Mouse (Mus musculus) embryonic facial prominence, embryonic 15.5 days (tissue): ENCODE results near the gene Gna15. TPM values are rescaled to one million over a fixed set of nuclear protein-coding genes. Genes with fewer than 3 reads are reported as not detected.

Experiments used
- ATAC-seq: fragments of 200-750 bp; cut with Nextera tagmentation; 2 replicates; pipeline ENCODE4 v1.8.0; 2017; ENCODE audit warnings: low read depth, moderate TSS enrichment; ENCODE audit not compliant: insufficient number of reproducible peaks, low FRiP score, low TSS enrichment
- H3K27ac ChIP-seq: fragments of 300-500 bp; sonication (generic); replicated peaks from 2 replicates; pipeline ENCODE4 v1.5.1; 2015; ENCODE audit warnings: mild to moderate bottlenecking, inconsistent platforms
- H3K27me3 ChIP-seq: fragments of 300-500 bp; sonication (generic); 2 replicates; pipeline ENCODE4 v1.6.1; 2015; ENCODE audit warnings: inconsistent platforms
- H3K36me3 ChIP-seq: fragments of 300-500 bp; sonication (generic); 2 replicates; pipeline ENCODE4 v1.6.1; 2015; ENCODE audit warnings: mild to moderate bottlenecking, inconsistent platforms
- H3K4me1 ChIP-seq: fragments of 300-500 bp; sonication (generic); 2 replicates; pipeline ENCODE4 v1.6.1; 2015; ENCODE audit warnings: inconsistent platforms
- H3K4me2 ChIP-seq: fragments of 300-500 bp; sonication (generic); replicated peaks from 2 replicates; pipeline ENCODE4 v1.6.1; 2015; ENCODE audit warnings: mild to moderate bottlenecking, inconsistent platforms
- H3K4me3 ChIP-seq: fragments of 300-500 bp; sonication (generic); replicated peaks from 2 replicates; pipeline ENCODE4 v1.5.1; 2015; ENCODE audit warnings: mild to moderate bottlenecking, inconsistent platforms
- H3K9ac ChIP-seq: fragments of 300-500 bp; sonication (generic); 2 replicates; pipeline ENCODE4 v1.6.1; 2015; ENCODE audit warnings: inconsistent platforms
- H3K9me3 ChIP-seq: fragments of 300-500 bp; sonication (generic); replicated peaks from 2 replicates; pipeline ENCODE4 v1.6.1; 2016; ENCODE audit warnings: inconsistent platforms
- WGBS: fragments of 180-500 bp; shearing (Covaris S2); methylation state at CpG from one replicate; pipeline ENCODE4 v1.1.7; 2015; 5-methylcytosine and 5-hydroxymethylcytosine counted together
- polyA plus RNA-seq: library from polyadenylated mRNA; unstranded; fragments of >200 nt; fragmentation: Nextera tagmentation; extraction: Ambion mirVana; gene quantifications from 2 replicates; pipeline ENCODE4 v1.2.1, GENCODE M21; 2015

Gene Gna15
- polyA plus RNA-seq, 1 experiment from 2014 or later, result 4.9 TPM

- peaks cover 19% of the 10 kb centered on the region for H3K4me1 ChIP-seq
- no peak within 1 kb of the TSS for H3K27ac ChIP-seq
- H3K4me2 ChIP-seq, result no peak within 1 kb of the TSS
- H3K27me3 ChIP-seq, result peaks cover 4% of the 10 kb centered on the region; the same call in 1 of the 2 replicates
- H3K4me3 ChIP-seq, result no peak within 1 kb of the TSS
- H3K9ac ChIP-seq, result no peak within 1 kb of the TSS
- no peaks in the 10 kb centered on the region for H3K9me3 ChIP-seq
- no peak for ATAC-seq
- 84% methylated on average over 2 of the region's 3 CpGs for WGBS
- no peaks in the 10 kb centered on the region for H3K36me3 ChIP-seq
These were observed 24.0 kb downstream of the Gna15 start, which contains the start of gene S1pr4 for GRCm38 (mm10) chr10:81500032-81500431. Gene S1pr4 (minus strand): TSS chr10:81500132.

- Histone ChIP-seq H3K9me3 (no peaks in the 10 kb centered on the region), H3K36me3 (no peaks in the 10 kb centered on the region), H3K4me1 (peaks cover 26% of the 10 kb centered on the region), H3K4me3 (no peak overlapping the region), H3K4me2 (no peak overlapping the region), H3K9ac (no peak overlapping the region), H3K27me3 (peaks cover 4% of the 10 kb centered on the region; the same call in 1 of the 2 replicates), H3K27ac (no peak overlapping the region)
- WGBS, result 73% methylated on average over 23 of the region's 23 CpGs
- no peak for ATAC-seq
These were observed 24.6 kb downstream of the Gna15 start for GRCm38 (mm10) chr10:81499250-81499901.

GRCm38 (mm10) chr10:81498316-81499249 lies 25.4 kb downstream of the Gna15 start:
- WGBS, result 83% methylated on average over 38 of the region's 38 CpGs
- no peak for ATAC-seq
- H3K4me1 ChIP-seq, result peaks cover 31% of the 10 kb centered on the region
- no peak overlapping the region for H3K9ac ChIP-seq
- no peak overlapping the region for H3K27ac ChIP-seq
- H3K36me3 ChIP-seq, result 0 out of 2 replicates have a peak, but pooled peaks cover 4% of the 10 kb centered on the region
- H3K27me3 ChIP-seq, result peaks cover 1% of the 10 kb centered on the region; the same call in 1 of the 2 replicates
- H3K4me3 ChIP-seq, result no peak overlapping the region
- H3K4me2 ChIP-seq, result no peak overlapping the region
- no peaks in the 10 kb centered on the region for H3K9me3 ChIP-seq

GRCm38 (mm10) chr10:81497401-81498270 lies 26.4 kb downstream of the Gna15 start:
- Histone ChIP-seq H3K4me1 (peaks cover 27% of the 10 kb centered on the region), H3K4me2 (no peak overlapping the region), H3K27ac (no peak overlapping the region), H3K4me3 (no peak overlapping the region), H3K9ac (no peak overlapping the region), H3K36me3 (peaks cover 12% of the 10 kb centered on the region), H3K27me3 (no peaks in the 10 kb centered on the region), H3K9me3 (no peaks in the 10 kb centered on the region)
- 83% methylated on average over 17 of the region's 17 CpGs for WGBS
- no peak for ATAC-seq

GRCm38 (mm10) chr10:81496969-81497368 lies 27.1 kb downstream of the Gna15 start:
- no peaks in the 10 kb centered on the region for H3K27me3 ChIP-seq
- H3K36me3 ChIP-seq, result peaks cover 18% of the 10 kb centered on the region
- H3K9me3 ChIP-seq, result no peaks in the 10 kb centered on the region
- peak overlapping the region; percentile 41 for H3K4me2 ChIP-seq
- peaks cover 25% of the 10 kb centered on the region for H3K4me1 ChIP-seq
- peak overlapping the region; percentile 81; the same call in 1 of the 2 replicates for H3K27ac ChIP-seq
- ATAC-seq, result no peak
- 30% methylated on average over 4 of the region's 4 CpGs for WGBS
- H3K9ac ChIP-seq, result peak overlapping the region; percentile 37; the same call in 1 of the 2 replicates
- peak overlapping the region; percentile 74 for H3K4me3 ChIP-seq

GRCm38 (mm10) chr10:81496264-81496901 lies 27.6 kb downstream of the Gna15 start, which contains the start of gene Ncln:
Gene Ncln (minus strand): TSS chr10:81496392.
- Histone ChIP-seq H3K4me3 (peak within 1 kb of the TSS; percentile 74), H3K4me1 (peaks cover 25% of the 10 kb centered on the region), H3K27me3 (no peaks in the 10 kb centered on the region), H3K36me3 (peaks cover 24% of the 10 kb centered on the region), H3K9ac (peak within 1 kb of the TSS; percentile 81), H3K9me3 (no peaks in the 10 kb centered on the region), H3K27ac (peak within 1 kb of the TSS; percentile 81), H3K4me2 (peak within 1 kb of the TSS; percentile 96)
- under 1% methylated on average over 42 of the region's 45 CpGs for WGBS
- ATAC-seq, result peak; percentile 96

GRCm38 (mm10) chr10:81495616-81496263 lies 28.3 kb downstream of the Gna15 start:
- 2% methylated on average over 41 of the region's 41 CpGs for WGBS
- peak overlapping the region; percentile 31; the same call in 1 of the 2 replicates for H3K27ac ChIP-seq
- peaks cover 31% of the 10 kb centered on the region for H3K36me3 ChIP-seq
- H3K4me1 ChIP-seq, result peaks cover 25% of the 10 kb centered on the region
- peak overlapping the region; percentile 96 for H3K4me2 ChIP-seq
- peak overlapping the region; percentile 81 for H3K9ac ChIP-seq
- H3K4me3 ChIP-seq, result peak overlapping the region; percentile 74
- H3K27me3 ChIP-seq, result no peaks in the 10 kb centered on the region
- no peaks in the 10 kb centered on the region for H3K9me3 ChIP-seq
- ATAC-seq, result peak; percentile 13

GRCm38 (mm10) chr10:81495151-81495550 lies 28.9 kb downstream of the Gna15 start:
- Histone ChIP-seq H3K4me2 (peak overlapping the region; percentile 96), H3K9me3 (no peaks in the 10 kb centered on the region), H3K4me1 (peaks cover 25% of the 10 kb centered on the region), H3K9ac (peak overlapping the region; percentile 81), H3K36me3 (peaks cover 37% of the 10 kb centered on the region), H3K4me3 (peak overlapping the region; percentile 74), H3K27ac (no peak overlapping the region; the same call in 1 of the 2 replicates), H3K27me3 (no peaks in the 10 kb centered on the region)
- WGBS, result 76% methylated on average over 6 of the region's 6 CpGs
- no peak for ATAC-seq

GRCm38 (mm10) chr10:81494260-81495041 lies 29.6 kb downstream of the Gna15 start:
- WGBS, result 85% methylated on average over 11 of the region's 11 CpGs
- Histone ChIP-seq H3K27ac (no peak overlapping the region), H3K4me2 (peak overlapping the region; percentile 96), H3K9ac (no peak overlapping the region), H3K9me3 (no peaks in the 10 kb centered on the region), H3K27me3 (no peaks in the 10 kb centered on the region), H3K4me3 (peak overlapping the region; percentile 74), H3K36me3 (peaks cover 44% of the 10 kb centered on the region), H3K4me1 (peaks cover 25% of the 10 kb centered on the region)
- no peak for ATAC-seq
